Mouse (Mus musculus) cerebellum, adult 2 months (tissue): ENCODE measurements at regions not wholly inside any gene's neighbourhood (a gene's known extent, or its start where the extent isn't known, plus 50 kb on each side); places are given as distances from the start of the nearest gene placed in this dataset.

Experiments used
- DNase-seq, 2 experiments: peaks; one replicate each; pipeline ENCODE4 v3.0.0; 2021
- H3K27ac ChIP-seq: fragments of 200-500 bp; 2 replicates; pipeline ENCODE4 v1.5.1; 2012; ENCODE audit warnings: low read length, control low read depth, inconsistent platforms; ENCODE audit not compliant: insufficient read depth
- H3K27me3 ChIP-seq: fragments of 200-500 bp; 2 replicates; pipeline ENCODE4 v1.6.1; 2012; ENCODE audit warnings: inconsistent platforms, mild to moderate bottlenecking, low read length, moderate library complexity; ENCODE audit not compliant: control insufficient read depth, insufficient read depth
- H3K4me1 ChIP-seq: fragments of 200-500 bp; 2 replicates; pipeline ENCODE4 v1.6.1; 2011; ENCODE audit warnings: low read length; ENCODE audit not compliant: control insufficient read depth, insufficient read depth
- H3K4me3 ChIP-seq: fragments of 200-500 bp; replicated peaks from 2 replicates; pipeline ENCODE3; 2011; ENCODE audit warnings: mild to moderate bottlenecking, low read depth, low read length, control low read depth; ENCODE audit not compliant: insufficient read depth
- CTCF ChIP-seq: fragments of 200-500 bp; IDR thresholded peaks from 2 replicates; pipeline ENCODE4 v1.5.1; 2011; ENCODE audit warnings: low read depth, mild to moderate bottlenecking, control low read depth, low read length, moderate library complexity, borderline replicate concordance; ENCODE audit not compliant: insufficient read depth
- POLR2A ChIP-seq: fragments of 200-500 bp; IDR thresholded peaks from 2 replicates; pipeline ENCODE4 v1.6.1; 2011; ENCODE audit warnings: low read length, control low read depth, borderline replicate concordance; ENCODE audit not compliant: insufficient read depth
- WGBS: fragments of 180-500 bp; shearing (Covaris S2); methylation state at CpG from one replicate; pipeline ENCODE4 v1.1.7; 2018; 5-methylcytosine and 5-hydroxymethylcytosine counted together

DNA sequence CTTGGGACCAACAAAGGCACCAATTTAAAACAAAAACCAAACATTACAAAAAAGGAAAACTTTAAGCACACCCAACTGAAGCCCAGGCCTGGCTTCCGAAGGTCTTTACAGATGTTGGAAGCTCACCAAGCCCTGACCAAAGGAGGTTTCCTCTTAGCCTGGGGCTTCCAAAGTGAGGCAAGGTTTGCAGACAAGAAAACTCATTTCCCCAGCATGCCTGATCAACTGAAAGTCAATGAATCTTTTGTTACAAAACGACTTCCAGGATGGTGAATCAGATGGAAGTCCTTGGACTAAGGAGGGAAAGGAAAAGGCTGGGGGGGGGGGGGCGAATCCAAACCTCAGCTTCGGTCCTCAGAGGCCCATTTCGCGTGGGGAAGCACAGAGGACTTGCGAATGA, 697.3 kb downstream of the Cypt12 start:
- Histone ChIP-seq H3K27me3 (no peaks in the 10 kb centered on the region; the same call in 1 of the 2 replicates), H3K4me3 (no peak overlapping the region), H3K4me1 (0 out of 2 replicates have a peak, but pooled peaks cover 2% of the 10 kb centered on the region), H3K27ac (no peak overlapping the region)
- DNase-seq, result no peak
- TF ChIP-seq CTCF, result no peak
- no peak for TF ChIP-seq POLR2A
- WGBS, result 83% methylated on average over 7 of the region's 7 CpGs

- WGBS, result 69% methylated on average over 7 of the region's 7 CpGs
- Histone ChIP-seq H3K4me3 (no peak overlapping the region), H3K27me3 (no peaks in the 10 kb centered on the region; the same call in 1 of the 2 replicates), H3K4me1 (0 out of 2 replicates have a peak, but pooled peaks cover 2% of the 10 kb centered on the region), H3K27ac (no peak overlapping the region)
- no peak for TF ChIP-seq CTCF
- TF ChIP-seq POLR2A, result no peak
- peak; percentile 20 to 48 for DNase-seq
Measured at GRCm38 (mm10) chr3:18645927-18646326, 697.7 kb downstream of the Cypt12 start.

DNA sequence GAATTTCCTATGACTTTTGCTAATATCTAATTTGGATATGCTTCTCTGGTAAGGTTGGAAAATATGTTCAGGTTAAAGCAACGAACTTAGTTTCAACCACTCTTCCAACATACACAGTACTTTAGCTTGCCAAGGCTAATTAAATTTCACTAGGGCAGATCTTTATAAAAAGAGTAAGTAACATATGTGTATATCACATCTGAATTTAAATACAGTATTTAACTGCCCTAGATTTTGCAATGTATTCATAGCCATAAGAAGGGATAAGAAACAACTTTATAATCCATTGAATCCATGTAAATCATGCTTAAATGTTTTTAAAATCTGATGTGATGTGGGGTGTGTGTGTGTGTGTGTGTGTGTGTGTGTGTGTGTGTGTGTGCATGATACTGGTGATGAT, 705.3 kb downstream of the Cypt12 start:
- no peak for TF ChIP-seq CTCF
- TF ChIP-seq POLR2A, result no peak
- Histone ChIP-seq H3K27me3 (no peaks in the 10 kb centered on the region), H3K4me3 (no peak overlapping the region), H3K4me1 (no peaks in the 10 kb centered on the region), H3K27ac (no peak overlapping the region)
- 77% methylated on average over 1 of the region's 1 CpGs for WGBS
- DNase-seq, result no peak

DNA sequence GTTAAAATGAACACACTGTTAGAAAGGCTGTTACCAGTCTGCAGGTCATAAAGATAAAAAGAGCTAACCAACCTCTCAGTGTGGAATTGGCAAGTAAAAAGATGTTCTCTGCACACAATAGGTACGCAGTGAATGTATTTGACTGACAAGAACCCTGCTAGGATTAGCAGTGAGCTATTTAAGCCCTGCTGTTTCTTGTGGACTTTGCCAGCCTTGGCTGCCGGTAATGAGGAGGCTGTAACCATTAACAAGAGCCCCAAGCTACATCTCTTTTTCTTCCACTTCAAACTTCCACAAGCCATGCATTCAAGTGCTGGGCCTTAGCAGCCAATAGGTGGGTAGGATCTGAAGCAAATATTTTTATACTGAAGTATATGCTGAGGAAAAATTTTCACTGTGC, 717.5 kb downstream of the Cypt12 start:
- Histone ChIP-seq H3K27ac (no peak overlapping the region), H3K27me3 (no peaks in the 10 kb centered on the region), H3K4me3 (no peak overlapping the region), H3K4me1 (no peaks in the 10 kb centered on the region)
- no peak for DNase-seq
- WGBS, result 47% methylated on average over 2 of the region's 2 CpGs
- TF ChIP-seq POLR2A (no peak), CTCF (no peak)

DNA sequence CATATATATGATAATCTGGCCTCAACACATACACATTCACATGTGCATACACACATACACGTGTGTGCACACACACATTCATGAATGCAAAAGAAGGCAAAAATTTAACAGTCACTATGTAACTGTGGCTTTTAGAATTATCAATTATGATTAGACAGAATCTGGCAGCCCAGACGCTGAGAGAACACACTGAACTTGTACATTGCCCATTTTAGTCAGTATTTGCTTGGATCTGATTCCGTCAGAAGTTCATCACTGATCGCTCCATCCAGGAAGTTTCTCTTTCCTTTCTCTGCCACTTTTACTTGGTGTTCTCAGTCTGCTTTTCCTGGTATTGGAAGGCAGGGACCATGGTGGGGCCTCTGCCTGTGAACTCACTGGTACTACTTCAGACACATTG, 719.5 kb downstream of the Cypt12 start:
- no peak for DNase-seq
- Histone ChIP-seq H3K27ac (no peak overlapping the region), H3K27me3 (no peaks in the 10 kb centered on the region), H3K4me3 (no peak overlapping the region), H3K4me1 (no peaks in the 10 kb centered on the region)
- WGBS, result 99% methylated on average over 4 of the region's 4 CpGs
- no peak for TF ChIP-seq CTCF
- no peak for TF ChIP-seq POLR2A

DNA sequence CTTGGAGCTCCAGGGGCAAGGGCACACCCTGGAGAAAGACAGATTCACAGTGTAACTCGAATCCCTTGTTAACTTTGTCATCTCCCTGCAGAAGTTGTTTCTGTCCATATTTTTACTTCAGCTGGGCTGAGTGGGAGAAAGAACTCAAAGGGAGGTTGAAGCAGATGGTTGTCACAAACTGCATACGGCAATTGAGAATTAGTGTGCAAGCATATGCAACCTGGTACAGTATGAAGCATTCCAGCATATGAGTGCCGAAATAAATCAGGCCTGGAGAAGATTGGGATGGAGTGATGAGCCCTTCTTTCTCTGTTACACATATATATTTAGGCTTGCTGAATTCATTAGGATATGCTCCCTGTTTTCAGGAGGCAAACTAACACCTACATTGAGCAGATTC, 720.7 kb downstream of the Cypt12 start:
- no peaks in the 10 kb centered on the region for H3K27me3 ChIP-seq
- TF ChIP-seq POLR2A (no peak), CTCF (no peak)
- 66% methylated on average over 3 of the region's 3 CpGs for WGBS
- DNase-seq, result no peak
- no peak overlapping the region for H3K27ac ChIP-seq
- H3K4me1 ChIP-seq, result no peaks in the 10 kb centered on the region
- H3K4me3 ChIP-seq, result no peak overlapping the region

GRCm38 (mm10) chr3:18670203-18670700, 722.0 kb downstream of the Cypt12 start:
- Histone ChIP-seq H3K4me3 (no peak overlapping the region), H3K27ac (no peak overlapping the region), H3K27me3 (no peaks in the 10 kb centered on the region), H3K4me1 (no peaks in the 10 kb centered on the region)
- WGBS, result 96% methylated on average over 5 of the region's 5 CpGs
- TF ChIP-seq POLR2A (no peak), CTCF (no peak)
- DNase-seq, result no peak

DNA sequence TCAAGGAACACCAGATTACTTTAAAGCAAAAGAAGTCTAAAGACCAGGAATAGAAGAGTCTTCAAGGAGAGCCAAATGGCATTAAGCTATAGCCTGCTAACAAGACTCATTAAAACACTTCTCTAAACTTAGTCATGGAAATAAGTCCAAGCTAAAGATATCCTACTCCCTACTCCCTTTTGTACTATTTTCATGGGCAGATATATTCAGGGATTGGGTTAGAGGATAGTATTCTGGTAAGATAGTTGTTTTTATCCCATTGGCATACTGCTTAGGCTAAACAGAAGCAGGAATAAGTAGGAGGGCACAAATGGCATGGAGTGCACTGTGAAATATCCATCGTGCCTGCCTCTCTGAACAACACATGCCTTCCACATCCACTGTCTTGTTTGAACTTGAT, 723.5 kb downstream of the Cypt12 start:
- Histone ChIP-seq H3K4me1 (no peaks in the 10 kb centered on the region), H3K27ac (no peak overlapping the region), H3K4me3 (no peak overlapping the region), H3K27me3 (no peaks in the 10 kb centered on the region)
- DNase-seq, result no peak
- TF ChIP-seq POLR2A (no peak), CTCF (no peak)
- 98% methylated on average over 1 of the region's 1 CpGs for WGBS
